Mouse (Mus musculus) C2C12 (cell line): Measurements from ENCODE around the gene Bst1.

Experiments used
- CEBPB ChIP-seq: IDR thresholded peaks from one replicate; pipeline ENCODE4 v1.6.1; 2011; ENCODE audit warnings: low read depth, mild to moderate bottlenecking, control low read depth, moderate library complexity
- CTCF ChIP-seq: IDR thresholded peaks from one replicate; pipeline ENCODE4 v1.5.1; 2011; ENCODE audit not compliant: control insufficient read depth, insufficient read depth, insufficient read length
- FOSL1 ChIP-seq: IDR thresholded peaks from one replicate; pipeline ENCODE4 v1.8.0; 2011; ENCODE audit warnings: mild to moderate bottlenecking, low read length; ENCODE audit not compliant: poor library complexity, insufficient read depth, severe bottlenecking
- MAX ChIP-seq: IDR thresholded peaks from one replicate; pipeline ENCODE4 v1.6.1; 2011; ENCODE audit warnings: mild to moderate bottlenecking, control low read depth
- MYOD1 ChIP-seq: IDR thresholded peaks from one replicate; pipeline ENCODE4 v1.6.1; 2011; ENCODE audit warnings: low read depth; ENCODE audit not compliant: control insufficient read depth, insufficient read length
- MYOG ChIP-seq: IDR thresholded peaks from one replicate; pipeline ENCODE4 v1.6.1; 2011; ENCODE audit not compliant: control insufficient read depth, insufficient read length; ENCODE audit errors: extremely low read depth
- USF1 ChIP-seq: IDR thresholded peaks from one replicate; pipeline ENCODE4 v1.6.1; 2011; ENCODE audit warnings: low read depth, mild to moderate bottlenecking, control low read depth, moderate library complexity

GRCm38 (mm10) chr5:43822824-43823223 is 4.1 kb downstream of the Bst1 start:
- TF ChIP-seq CTCF, result no peak
- no peak for TF ChIP-seq MYOD1
- TF ChIP-seq USF1, result no peak
- TF ChIP-seq MYOG, result no peak
- TF ChIP-seq CEBPB, result no peak
- TF ChIP-seq FOSL1, result no peak
- TF ChIP-seq MAX, result no peak
